Mouse (Mus musculus): Measurements from ENCODE around the gene Nol8. TPM values are rescaled to one million over a fixed set of nuclear protein-coding genes. Genes with fewer than 3 reads are reported as not detected.

Gene Nol8
- total and polyA plus RNA-seq, 2 experiments from 2014 or later = 9.2 to 10.8 TPM

- ATAC-seq (ENCODE audit: low FRiP score) (no peak), DNase-seq (ENCODE audit: low spot score) (no peak)
- no peak overlapping the region for H3K27ac ChIP-seq (ENCODE audit: low read depth, low read length)
- H3K4me3 ChIP-seq (ENCODE audit: low read depth, low read length) = no peak overlapping the region
- no peak overlapping the region for H3K4me2 ChIP-seq (ENCODE audit: low read depth, low read length, poor library complexity, severe bottlenecking)
- no peaks in the 10 kb centered on the region for H3K27me3 ChIP-seq (ENCODE audit: insufficient read depth, low read length)
- 85% methylated on average over 1 of the region's 1 CpGs for WGBS
- no peak for TF ChIP-seq CTCF (IDR thresholded peaks at IDR 0.05)
- no peak overlapping the region for H3K9ac ChIP-seq (replicated peaks; ENCODE audit: low read length, poor library complexity, severe bottlenecking)
- no peaks in the 10 kb centered on the region for H3K9me3 ChIP-seq (ENCODE audit: low read length)
- H3K36me3 ChIP-seq (ENCODE audit: insufficient read depth, low read length) = no peaks in the 10 kb centered on the region
- no peaks in the 10 kb centered on the region for H3K4me1 ChIP-seq (ENCODE audit: insufficient read depth, low read length)
Observed at GRCm38 (mm10) chr13:49623216-49623615, 29.7 kb upstream of the Nol8 start.

GRCm38 (mm10) chr13:49628167-49628566 is 24.7 kb upstream of the Nol8 start:
- no peaks in the 10 kb centered on the region for H3K27me3 ChIP-seq (ENCODE audit: insufficient read depth, low read length)
- no peak for ATAC-seq (ENCODE audit: low FRiP score)

GRCm38 (mm10) chr13:49629076-49629475 is 23.8 kb upstream of the Nol8 start:
- Histone ChIP-seq H3K4me2 (ENCODE audit: low read depth, low read length, poor library complexity, severe bottlenecking) (no peak overlapping the region), H3K36me3 (ENCODE audit: insufficient read depth, low read length) (no peaks in the 10 kb centered on the region), H3K4me1 (ENCODE audit: insufficient read depth, low read length) (no peaks in the 10 kb centered on the region), H3K27me3 (ENCODE audit: insufficient read depth, low read length) (no peaks in the 10 kb centered on the region), H3K9me3 (ENCODE audit: low read length) (no peaks in the 10 kb centered on the region), H3K9ac (replicated peaks; ENCODE audit: low read length, poor library complexity, severe bottlenecking) (no peak overlapping the region), H3K27ac (ENCODE audit: low read depth, low read length) (no peak overlapping the region), H3K4me3 (ENCODE audit: low read depth, low read length) (no peak overlapping the region)
- no peak for TF ChIP-seq CTCF (IDR thresholded peaks at IDR 0.05)
- 95% methylated on average over 2 of the region's 2 CpGs for WGBS
- DNase-seq (ENCODE audit: low spot score) (no peak), ATAC-seq (ENCODE audit: low FRiP score) (no peak)

More at GRCm38 (mm10) chr13:49628167-49628566, 24.7 kb upstream of the Nol8 start:
- DNase-seq (ENCODE audit: low spot score) = no peak
- Histone ChIP-seq H3K4me2 (ENCODE audit: low read depth, low read length, poor library complexity, severe bottlenecking) (no peak overlapping the region), H3K4me3 (ENCODE audit: low read depth, low read length) (no peak overlapping the region), H3K9ac (replicated peaks; ENCODE audit: low read length, poor library complexity, severe bottlenecking) (no peak overlapping the region), H3K27ac (ENCODE audit: low read depth, low read length) (no peak overlapping the region), H3K36me3 (ENCODE audit: insufficient read depth, low read length) (no peaks in the 10 kb centered on the region), H3K9me3 (ENCODE audit: low read length) (no peaks in the 10 kb centered on the region), H3K4me1 (ENCODE audit: insufficient read depth, low read length) (no peaks in the 10 kb centered on the region)
- no peak for TF ChIP-seq CTCF (IDR thresholded peaks at IDR 0.05)

- WGBS = 100% methylated on average over 2 of the region's 2 CpGs
Observed at GRCm38 (mm10) chr13:49639965-49640364, 12.9 kb upstream of the Nol8 start.

GRCm38 (mm10) chr13:49642650-49643049 is 10.2 kb upstream of the Nol8 start:
- no peak for TF ChIP-seq CTCF (IDR thresholded peaks at IDR 0.05)
- DNase-seq (ENCODE audit: low spot score) (no peak), ATAC-seq (ENCODE audit: low FRiP score) (no peak)
- Histone ChIP-seq H3K36me3 (ENCODE audit: insufficient read depth, low read length) (no peaks in the 10 kb centered on the region), H3K27me3 (ENCODE audit: insufficient read depth, low read length) (no peaks in the 10 kb centered on the region), H3K27ac (ENCODE audit: low read depth, low read length) (no peak overlapping the region), H3K9me3 (ENCODE audit: low read length) (no peaks in the 10 kb centered on the region), H3K9ac (replicated peaks; ENCODE audit: low read length, poor library complexity, severe bottlenecking) (no peak overlapping the region), H3K4me3 (ENCODE audit: low read depth, low read length) (no peak overlapping the region), H3K4me1 (ENCODE audit: insufficient read depth, low read length) (no peaks in the 10 kb centered on the region), H3K4me2 (ENCODE audit: low read depth, low read length, poor library complexity, severe bottlenecking) (no peak overlapping the region)
- 76% methylated on average over 6 of the region's 6 CpGs for WGBS

More at GRCm38 (mm10) chr13:49639965-49640364, 12.9 kb upstream of the Nol8 start:
- ATAC-seq (ENCODE audit: low FRiP score) = no peak
- no peak overlapping the region for H3K4me3 ChIP-seq (ENCODE audit: low read depth, low read length)
- H3K4me2 ChIP-seq (ENCODE audit: low read depth, low read length, poor library complexity, severe bottlenecking) = no peak overlapping the region
- H3K4me1 ChIP-seq (ENCODE audit: insufficient read depth, low read length) = no peaks in the 10 kb centered on the region
- H3K9ac ChIP-seq (replicated peaks; ENCODE audit: low read length, poor library complexity, severe bottlenecking) = no peak overlapping the region
- no peaks in the 10 kb centered on the region for H3K9me3 ChIP-seq (ENCODE audit: low read length)
- DNase-seq (ENCODE audit: low spot score) = no peak
- H3K27me3 ChIP-seq (ENCODE audit: insufficient read depth, low read length) = no peaks in the 10 kb centered on the region
- no peak overlapping the region for H3K27ac ChIP-seq (ENCODE audit: low read depth, low read length)
- H3K36me3 ChIP-seq (ENCODE audit: insufficient read depth, low read length) = no peaks in the 10 kb centered on the region
- TF ChIP-seq CTCF (IDR thresholded peaks at IDR 0.05) = no peak

GRCm38 (mm10) chr13:49643669-49644362 is 9.1 kb upstream of the Nol8 start:
- Histone ChIP-seq H3K9me3 (ENCODE audit: low read length) (no peaks in the 10 kb centered on the region), H3K4me1 (ENCODE audit: insufficient read depth, low read length) (no peaks in the 10 kb centered on the region), H3K4me2 (ENCODE audit: low read depth, low read length, poor library complexity, severe bottlenecking) (no peak overlapping the region), H3K27ac (ENCODE audit: low read depth, low read length) (no peak overlapping the region), H3K4me3 (ENCODE audit: low read depth, low read length) (no peak overlapping the region), H3K36me3 (ENCODE audit: insufficient read depth, low read length) (no peaks in the 10 kb centered on the region), H3K27me3 (ENCODE audit: insufficient read depth, low read length) (no peaks in the 10 kb centered on the region), H3K9ac (replicated peaks; ENCODE audit: low read length, poor library complexity, severe bottlenecking) (no peak overlapping the region)
- no peak for DNase-seq (ENCODE audit: low spot score)
- no peak for ATAC-seq (ENCODE audit: low FRiP score)
- no peak for TF ChIP-seq CTCF (IDR thresholded peaks at IDR 0.05)
